Mouse (Mus musculus) cerebellum, adult 11 months (tissue): ENCODE data around the gene Cfap20.

ENCODE experiments used
- DNase-seq: peaks from one replicate; pipeline ENCODE4 v3.0.0; 2022

The Cfap20 gene

DNA sequence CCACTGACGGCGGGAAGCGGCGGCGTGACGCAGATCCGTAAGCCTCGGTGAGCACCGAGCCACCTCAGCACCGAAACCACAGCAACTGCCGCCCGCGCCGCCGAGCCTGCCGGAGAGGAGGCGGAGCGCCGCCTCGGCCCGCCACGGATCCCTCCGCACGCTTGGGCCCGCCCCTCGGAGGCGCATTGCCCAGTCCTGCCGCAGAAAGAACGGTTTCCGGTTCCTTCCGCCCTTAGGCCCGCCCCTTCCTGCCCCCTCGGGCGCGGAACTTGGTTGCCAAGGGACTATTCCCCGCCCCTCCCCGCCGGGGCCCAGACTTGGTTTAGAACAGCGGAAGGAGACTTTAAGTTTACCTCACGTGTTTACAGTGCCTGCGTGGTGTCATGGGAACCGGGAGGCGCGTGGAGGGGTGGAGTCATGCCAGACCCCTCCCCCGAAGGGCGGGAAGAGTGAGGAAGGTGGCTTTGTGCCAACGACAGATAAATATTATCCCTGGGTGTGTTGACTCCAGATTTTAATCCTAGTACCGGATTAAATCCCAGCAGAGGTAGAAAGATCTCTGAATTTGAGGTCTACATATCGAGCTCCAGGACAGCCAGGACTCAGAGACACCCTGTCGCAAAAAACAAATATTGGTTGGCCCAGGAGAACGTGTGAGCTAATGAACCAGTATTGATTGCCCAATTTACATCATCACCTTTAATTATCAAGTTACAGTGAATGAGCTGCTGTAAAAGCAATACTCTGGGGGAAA is at the start of gene Cfap20:
Gene Cfap20 (minus strand): TSS at position 184 of the 754 bp plus-strand sequence.
- peak; percentile 99 for DNase-seq

DNA sequence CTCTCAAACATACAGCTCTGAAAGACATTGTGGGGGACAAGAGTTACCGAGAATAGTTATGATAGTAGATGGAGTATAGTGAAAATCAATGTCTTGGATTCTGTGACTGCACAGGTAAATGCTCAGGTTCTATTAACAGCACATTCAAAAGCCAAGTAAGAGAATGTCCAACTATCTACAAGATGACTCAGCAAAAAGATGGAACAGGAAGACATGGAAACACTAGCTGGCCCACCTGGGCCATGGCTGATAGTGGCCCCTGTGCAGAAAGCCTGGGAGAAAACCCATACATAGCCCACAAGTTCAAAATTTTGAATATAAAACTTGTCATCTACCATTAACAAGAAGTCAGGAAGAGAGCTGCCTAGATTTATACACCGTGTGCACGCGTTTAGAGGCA is 35.3 kb upstream of the Cfap20 start:
- no peak for DNase-seq

DNA sequence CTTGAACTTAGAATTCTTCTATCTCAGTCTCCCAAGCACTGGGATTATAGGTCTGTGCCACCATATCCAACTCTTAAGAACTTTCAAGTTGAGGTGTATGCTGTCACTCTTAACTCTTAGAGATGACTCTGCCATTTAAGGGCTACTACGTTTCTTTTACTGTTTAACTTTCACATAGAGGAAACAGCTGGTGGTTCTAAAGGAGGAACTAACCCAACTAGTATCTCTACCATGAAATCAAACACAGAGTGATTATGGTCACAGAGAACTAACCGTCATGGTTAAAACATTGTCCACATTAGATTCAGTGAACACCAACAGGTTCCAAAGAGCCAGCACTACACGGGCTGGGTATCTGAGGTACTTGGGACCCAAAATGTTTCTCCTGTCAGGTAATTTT is 34.3 kb upstream of the Cfap20 start:
- DNase-seq = no peak

DNA sequence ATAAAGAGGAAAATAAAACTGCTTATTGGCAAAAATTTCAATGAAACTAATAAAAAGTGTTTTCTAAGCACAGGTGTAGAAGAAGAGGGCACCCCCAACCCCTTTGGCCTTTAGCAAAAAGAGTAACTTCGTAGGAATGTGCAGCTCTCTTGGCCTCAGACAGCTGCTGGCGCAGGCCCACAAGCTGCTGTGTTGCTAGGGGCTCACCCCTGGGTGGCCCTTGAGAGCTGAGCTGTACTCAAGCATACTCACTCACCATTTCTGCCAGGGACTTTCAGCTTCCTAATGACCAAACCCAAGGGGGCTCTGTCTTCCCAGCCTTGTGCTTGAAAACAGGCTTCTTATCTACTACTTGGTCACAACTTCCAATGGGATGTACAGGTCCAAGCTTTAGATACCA is 31.9 kb upstream of the Cfap20 start:
- no peak for DNase-seq

DNA sequence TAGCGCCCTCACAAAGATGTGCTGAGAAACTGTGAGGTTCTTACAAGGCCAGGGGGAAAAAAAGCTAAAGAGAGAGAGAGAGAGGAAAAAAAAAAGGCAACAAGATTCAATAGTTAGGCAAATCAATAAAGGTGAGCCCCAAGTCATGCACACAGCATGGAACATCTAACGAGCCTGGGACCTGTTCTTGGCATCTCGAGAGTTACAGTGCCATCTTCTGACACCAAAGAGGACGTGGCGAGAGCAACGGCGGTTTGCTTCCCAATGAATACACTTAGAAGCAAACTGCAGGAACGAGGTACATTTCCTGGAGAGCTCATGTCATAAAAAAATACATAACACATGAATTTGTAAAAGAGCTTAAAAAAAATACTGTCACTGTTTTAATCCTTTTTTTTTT is 17.8 kb upstream of the Cfap20 start:
- no peak for DNase-seq

DNA sequence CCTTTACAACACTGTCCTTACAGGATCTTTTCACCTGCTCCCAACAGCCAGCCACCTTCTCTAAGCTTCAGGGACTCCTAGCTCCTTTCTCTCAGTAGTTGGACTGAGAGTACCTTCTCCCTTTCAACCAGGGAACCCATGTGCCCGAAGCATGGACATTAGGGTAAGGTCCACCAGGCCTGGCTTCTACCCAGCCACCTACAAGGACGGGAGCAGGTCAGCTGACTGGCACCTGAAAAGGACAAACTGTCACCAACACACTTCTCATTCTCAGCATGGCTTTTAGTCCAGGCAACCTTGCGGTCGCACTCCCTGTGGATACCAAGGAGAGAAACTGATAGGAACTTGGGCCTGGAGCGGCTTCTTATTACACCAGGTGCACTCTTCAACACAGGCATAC is 15.6 kb upstream of the Cfap20 start:
- DNase-seq = no peak

DNA sequence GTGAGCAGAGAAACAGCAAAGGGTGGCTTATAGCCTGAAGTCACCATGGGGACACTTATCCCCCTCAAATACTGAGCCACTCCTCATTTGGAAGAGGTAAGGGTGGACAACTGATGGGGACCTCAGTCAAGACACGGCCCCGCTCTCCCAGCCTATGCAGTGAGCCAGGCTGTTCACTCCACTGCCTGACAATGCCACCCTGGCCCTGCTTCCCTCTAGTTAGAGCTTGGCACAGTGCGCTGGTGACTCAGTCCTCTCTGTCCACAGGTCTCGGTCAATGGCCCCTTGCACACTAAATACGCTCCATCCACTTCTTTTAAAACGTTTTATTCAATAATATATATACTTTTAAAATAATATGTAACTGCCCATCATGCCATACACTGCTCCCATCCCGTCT is 13.0 kb upstream of the Cfap20 start:
- DNase-seq = no peak

DNA sequence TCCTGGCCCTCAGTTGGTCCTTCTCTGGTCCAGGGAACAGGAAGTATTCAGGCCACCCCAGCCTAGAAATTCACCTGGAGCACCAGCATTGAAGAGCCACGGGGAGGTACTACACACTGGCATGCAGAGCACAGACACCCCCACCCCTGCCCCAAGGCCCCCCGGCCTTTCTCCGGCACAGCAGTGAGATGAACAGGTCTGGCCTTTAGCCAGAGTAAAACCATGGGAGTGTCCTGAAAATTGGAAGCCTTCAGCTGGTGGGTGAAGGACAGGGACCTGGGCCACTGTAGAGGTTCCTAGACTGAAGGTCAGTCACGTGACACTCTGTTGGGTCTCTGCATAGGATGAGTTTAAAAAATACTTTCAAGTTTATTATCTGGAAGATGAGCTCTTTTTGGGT is 10.4 kb upstream of the Cfap20 start:
- no peak for DNase-seq

DNA sequence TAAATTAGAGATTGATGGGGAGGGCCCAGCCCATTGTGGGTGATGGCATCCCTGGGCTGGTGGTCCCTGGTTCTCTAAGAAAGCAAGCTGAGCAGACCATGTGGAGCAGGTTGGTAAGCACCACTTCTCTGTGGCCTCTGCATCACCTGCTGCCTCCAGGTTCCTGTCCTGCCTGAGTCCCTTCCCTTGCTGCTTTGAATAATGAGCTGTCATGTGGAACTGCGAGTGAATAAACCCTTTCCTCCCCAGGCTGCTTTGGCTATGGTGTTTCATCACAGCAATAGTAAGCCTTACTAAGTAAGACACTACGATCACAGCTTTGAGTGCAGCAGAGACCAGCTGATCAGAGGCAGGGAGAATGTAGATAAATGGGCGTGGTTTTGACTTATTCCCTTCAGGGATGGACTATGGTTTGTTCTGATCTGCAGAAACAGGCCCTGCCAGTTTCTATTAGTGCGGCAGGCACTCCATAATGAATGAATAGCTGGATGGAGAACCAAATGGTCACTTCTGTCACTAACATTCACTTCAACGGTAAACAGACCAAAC is 6.9 kb upstream of the Cfap20 start:
- DNase-seq = no peak

DNA sequence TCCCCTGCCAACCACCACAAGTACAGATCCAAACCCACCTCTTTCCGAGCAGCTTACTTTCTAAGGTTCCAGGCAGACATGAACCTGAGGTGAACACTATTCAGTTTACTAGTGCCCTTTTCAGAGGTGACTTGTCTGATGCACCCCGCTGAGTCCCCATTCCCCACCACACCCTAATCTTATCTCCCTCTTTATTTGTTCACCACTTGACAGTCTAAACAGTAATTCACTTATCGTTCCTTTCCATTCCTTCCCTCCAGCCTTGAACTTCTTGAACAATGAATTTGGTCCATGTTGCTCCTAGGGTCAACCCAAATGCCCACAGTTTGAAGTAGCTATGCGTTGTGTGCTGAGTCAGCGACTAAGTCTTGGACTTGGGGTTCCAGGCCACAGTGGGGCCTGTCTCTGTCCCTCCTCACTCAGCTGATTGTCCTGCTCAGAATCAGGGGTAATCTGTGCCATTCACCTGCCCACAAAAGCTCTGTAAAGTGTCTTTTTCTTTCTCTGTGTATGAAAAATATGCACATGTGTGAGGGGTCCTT is 5.6 kb upstream of the Cfap20 start:
- no peak for DNase-seq

DNA sequence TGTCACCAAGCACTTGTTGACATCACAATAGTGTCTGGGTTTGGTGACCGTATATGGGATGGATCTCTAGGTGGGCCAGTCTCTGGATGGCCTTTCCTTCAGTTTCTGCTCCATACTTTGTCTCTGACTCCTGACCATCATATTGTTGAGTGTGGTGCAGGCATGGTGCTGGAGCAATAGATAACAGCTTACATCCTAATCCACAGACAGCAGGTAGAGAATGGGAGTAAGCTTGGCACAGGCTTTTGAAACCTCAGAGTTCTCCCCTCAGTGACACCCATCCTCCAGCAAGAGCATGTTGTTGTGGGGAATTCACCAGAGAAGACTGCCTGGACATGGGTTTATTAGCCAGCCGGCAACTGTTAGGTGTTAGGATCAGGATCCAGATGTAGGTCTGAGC is 4.8 kb upstream of the Cfap20 start:
- no peak for DNase-seq

DNA sequence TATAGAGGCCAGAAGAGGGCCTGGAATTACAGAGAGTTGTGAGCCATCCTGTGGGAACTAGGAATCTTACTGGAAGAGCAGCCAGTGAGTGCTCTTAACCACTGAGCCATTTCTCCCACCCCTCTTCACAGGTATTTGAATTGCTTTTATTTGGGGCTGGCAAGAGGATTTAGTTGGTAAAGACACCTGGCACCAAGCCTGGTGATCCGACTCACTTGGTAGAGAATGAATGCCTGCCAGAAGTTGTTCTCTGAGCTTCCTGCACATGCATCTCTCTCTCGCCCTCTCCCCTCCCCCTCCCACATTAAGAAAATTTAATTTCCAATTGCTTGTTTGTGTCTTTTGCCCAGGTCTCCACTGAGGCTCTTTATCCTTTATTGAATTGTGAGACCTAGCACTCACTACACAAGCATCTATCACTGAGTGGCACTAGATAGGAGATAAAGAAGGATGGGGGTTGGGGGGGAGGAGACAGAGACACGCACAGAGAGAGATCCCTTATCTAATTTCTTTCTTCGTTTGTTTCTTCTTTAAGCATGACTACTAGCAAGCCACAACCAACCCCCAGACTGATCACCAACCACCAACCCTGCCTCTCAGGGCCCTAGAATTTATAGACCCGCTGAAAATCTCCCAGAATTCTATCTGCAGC is 2.8 kb upstream of the Cfap20 start:
- no peak for DNase-seq

DNA sequence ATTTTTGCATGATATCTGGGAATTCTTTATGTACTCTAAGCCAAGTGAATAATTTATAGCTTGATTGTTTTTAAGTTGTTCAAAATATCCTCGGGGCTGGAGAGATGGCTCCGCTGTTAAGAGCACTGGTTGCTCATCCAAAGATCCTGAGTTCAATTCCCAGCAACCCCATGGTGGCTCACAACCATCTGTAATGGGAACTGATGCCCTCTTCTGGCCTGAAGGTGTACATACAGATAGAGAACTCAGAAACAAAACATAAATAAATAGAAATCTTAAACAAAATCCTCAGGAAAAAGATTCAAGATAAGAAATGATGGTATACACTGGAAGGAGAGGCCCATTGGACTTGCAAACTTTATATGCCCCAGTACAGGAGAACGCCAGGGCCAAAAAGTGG is 1.3 kb upstream of the Cfap20 start:
- DNase-seq = no peak

DNA sequence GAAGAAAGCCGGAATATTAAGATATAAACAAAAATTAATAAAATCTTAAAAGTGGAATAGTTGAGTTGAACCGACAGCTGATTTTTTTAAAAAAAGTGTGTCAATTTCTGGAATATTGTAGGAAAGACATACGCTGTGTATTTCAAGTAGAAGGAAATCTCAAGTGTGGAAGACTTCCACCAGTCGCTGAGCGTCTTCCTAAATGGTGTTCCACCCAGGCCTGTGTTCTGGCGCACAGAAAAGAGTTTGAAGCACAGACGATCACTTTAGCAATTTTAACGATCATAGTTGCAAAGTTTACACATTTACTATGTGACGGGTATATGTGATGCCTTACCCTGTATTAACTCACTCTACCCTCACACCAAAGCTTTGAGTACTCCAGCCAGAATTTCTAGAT is 802 bp upstream of the Cfap20 start:
- no peak for DNase-seq

DNA sequence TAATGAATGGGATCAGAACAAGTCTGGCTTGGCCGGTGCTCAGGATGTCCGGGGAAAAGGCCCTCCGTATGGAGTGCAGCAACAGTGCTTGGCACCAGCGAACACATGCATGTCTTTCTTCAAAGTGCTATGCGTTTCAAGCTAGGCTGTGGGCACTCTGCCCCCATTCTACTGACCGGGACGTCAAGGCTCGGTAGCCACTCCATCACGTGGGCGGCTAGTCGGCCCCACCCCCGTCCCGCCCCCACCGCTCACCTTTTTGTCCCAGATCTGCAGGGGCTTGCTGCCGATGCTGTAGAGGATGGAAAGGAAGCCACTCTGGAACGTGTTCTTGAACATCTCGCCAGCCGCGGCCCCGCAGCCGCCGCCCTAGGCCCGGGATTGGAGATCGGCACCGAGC is 436 bp downstream of the Cfap20 start:
- no peak for DNase-seq

DNA sequence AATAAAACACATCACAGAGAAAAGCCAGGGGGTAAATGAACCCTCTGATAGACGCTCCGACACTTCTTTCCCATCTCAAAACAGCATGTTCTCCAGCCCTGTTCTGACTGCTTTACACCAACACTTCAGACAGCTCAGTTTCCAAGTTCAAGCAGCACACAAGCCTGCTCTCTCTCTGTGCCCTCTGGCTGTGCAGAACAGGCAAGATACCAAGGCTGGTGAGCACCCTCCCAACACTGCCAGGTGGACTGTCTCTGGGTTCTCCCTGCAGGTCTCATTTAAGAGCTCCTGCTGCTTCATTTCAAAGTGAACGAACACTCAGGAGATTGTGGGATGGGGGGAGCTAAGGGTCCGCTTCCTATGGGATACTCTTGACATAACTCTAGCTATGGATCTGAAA is 1.5 kb downstream of the Cfap20 start:
- no peak for DNase-seq

DNA sequence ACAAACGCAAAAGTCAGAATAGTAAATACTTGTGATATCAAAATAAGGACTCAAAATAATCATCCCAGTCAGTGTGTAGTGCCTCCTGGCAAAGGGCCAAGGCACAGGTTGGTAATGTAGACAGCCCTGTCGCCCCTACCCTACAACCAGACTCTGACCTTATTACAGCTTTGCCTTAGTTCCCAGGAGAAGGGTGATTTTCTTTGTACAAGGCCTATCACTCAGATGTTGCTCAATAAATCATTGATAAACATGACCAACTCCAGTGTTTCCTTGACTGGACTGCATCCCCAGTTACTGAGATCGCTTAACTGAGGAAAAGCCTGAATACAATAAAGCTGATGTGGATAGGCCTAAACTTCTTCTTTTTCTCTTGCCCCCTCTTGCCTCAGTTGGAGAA is 2.2 kb downstream of the Cfap20 start:
- DNase-seq = no peak

DNA sequence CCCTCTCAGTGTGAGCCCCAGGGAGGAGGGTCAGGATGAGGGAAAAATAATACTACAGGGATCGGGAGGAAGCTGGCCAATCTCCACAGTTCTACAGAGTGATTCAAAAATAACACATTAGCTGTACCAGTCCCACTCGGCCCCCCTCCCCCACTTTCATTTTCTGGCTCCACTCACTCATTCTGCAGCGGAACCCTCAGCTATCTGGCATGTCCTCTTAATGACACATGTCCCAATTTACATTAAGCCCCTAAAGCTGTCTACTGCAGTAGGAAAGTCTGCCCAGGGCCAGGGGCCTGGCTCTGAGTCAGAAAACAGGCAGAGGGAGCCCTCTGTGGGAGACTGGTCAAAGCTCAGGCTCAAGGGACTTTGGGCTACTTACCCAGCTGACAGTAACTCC is 4.7 kb downstream of the Cfap20 start:
- DNase-seq = peak; percentile 16

DNA sequence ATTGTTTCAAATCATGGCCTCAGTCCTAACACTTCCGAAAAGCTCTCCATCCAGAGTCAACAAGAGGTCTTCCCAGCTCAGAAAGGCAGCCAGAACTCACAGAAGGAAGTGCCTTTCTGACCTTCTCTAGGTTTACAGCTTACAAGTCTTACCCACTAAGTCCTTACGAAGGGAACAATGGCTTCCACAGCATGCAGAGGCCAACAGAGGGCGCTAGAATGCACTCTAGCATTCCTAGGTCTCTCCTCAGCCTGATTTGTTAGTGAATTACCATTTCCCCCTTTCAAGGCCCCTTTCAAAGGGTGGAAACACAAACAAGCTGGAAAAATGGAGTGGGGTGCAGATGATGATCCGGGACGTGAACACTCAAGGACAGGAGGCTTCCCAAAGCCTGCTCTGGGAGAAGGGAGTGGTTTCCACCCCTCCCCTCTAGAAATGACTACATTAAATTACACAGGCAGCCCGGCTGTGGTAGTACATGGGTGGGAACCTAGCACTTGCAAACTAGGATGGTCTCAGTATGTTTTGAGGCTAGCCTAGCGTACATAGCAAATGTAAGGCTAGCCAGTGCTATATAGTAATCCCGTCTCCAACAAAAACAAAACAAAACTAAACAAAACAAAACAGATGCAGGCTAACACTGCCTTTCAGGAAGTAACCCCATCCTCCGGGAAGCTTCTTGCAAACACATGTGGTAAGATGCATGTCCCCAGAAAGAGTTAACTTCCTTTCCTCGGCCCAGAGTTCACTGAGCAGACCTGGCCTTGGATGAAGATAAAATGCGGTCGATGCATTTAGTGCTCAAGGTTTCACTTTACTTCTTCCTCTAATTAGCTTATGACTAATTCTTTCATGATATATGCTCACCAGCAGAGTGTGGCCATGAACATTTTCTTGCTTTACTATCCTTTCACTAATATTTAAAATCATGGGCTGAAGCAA is 6.8 kb downstream of the Cfap20 start:
- DNase-seq = peak; percentile 21

DNA sequence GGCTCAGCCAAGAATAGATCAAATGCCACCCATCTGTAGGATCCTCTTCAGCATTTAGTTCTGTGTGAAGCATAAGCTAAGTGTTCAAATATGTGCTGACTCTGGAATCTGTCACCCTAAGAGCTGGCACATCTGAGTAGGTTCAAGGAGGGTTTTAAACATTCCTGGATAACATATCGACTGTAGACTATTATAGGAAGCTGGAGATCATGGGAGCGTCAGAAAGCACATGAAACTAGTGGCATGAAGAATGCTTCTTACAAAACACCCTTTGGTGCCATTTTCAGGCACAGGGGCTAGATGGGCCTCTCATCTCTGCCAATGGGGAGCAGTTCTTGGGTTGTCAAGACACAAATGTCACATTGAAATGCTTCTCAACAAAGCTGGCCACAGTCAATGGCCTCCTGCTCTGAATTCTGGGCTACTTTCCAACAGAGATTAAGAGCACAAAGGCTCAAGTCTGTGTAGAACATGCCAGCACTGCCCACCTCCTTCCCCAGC is 7.8 kb downstream of the Cfap20 start:
- DNase-seq = peak; percentile 20

DNA sequence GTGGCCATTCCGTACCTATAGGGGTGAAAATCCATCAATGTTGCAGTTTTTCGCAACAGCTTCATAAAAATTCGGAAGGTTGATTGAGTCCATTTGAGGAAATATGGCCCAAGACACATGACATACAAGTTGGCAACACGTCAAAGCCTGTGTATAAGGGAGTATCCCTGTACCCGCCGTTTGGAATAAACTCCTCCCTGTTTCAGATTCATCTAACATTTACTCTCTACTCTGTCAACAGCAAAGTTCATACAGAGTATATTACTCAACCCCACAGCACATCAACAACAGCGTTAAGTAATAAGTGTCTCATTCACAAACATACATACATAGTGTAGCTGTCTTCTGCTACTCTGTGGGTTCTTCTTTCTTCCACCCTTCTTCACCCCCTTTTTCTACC is 10.0 kb downstream of the Cfap20 start:
- DNase-seq = no peak

DNA sequence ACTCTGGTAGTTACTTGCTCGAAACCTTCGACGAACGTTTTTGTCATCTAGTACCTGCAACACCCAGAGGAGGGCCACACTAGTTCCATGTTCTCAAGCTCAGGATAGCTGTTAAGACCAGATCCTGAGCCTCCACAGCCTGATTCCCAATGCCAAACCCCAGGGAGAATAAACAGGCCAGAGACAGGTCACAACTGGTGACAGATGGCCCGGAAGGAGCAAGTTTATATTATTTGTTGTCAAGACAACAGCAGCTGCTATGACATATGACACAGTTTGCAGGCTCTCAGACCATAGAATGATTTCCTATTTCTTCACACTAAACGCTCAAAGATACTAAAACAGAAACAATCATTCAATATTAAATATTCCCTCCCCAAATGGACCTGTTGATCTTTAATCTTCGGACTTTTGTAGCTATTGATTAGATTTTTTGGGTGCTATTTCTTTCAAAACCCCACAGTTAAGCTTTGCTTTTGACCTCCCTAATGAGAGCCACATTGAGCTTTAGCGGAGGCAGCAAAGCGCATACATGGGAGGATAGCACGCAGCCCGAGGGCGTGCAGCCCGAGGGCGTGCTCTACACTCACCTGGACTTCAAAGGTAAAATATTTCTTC is 12.4 kb downstream of the Cfap20 start:
- DNase-seq = no peak
